In the genomic region with DNA sequence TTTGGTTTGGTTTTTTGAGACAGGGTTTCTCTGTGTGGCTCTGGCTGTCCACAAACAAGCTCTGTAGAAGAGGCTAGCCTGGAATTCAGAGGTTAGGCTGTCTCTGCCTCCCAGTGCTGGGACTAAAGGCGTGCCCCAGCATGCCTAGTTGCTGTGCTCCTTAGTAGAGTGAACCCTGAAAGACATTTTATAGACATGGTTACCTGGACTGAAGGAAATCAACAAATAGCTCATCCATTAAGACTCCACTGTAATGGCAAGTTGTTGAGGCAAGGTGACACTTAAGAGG, we compare ENCODE assay signal across 8 mouse cellular contexts. TPM values are rescaled to one million over a fixed set of nuclear protein-coding genes. Genes with fewer than 3 reads are reported as not detected.
DNase-seq lines count a peak whose midpoint lies in the region; ATAC-seq lines count a peak whose summit lies in the region.

No protein-coding gene starts in this region.

- 35% methylated on average over 1 of the region's 1 CpGs for WGBS in embryonic facial prominence, embryonic 13.5 days
- 48% methylated on average over 1 of the region's 1 CpGs for WGBS in hindbrain, embryonic 16.5 days
- WGBS in midbrain, embryonic 12.5 days, result 24% methylated on average over 1 of the region's 1 CpGs

- peak overlapping the region; percentile 97 for H3K4me3 ChIP-seq in embryonic facial prominence, embryonic 13.5 days
- peak overlapping the region; percentile 91 for H3K4me3 ChIP-seq in hindbrain, embryonic 16.5 days (ENCODE audit: low read length)
- peak overlapping the region; percentile 98 for H3K4me3 ChIP-seq in midbrain, embryonic 12.5 days

- peak overlapping the region; percentile 76 for H3K4me2 ChIP-seq in embryonic facial prominence, embryonic 13.5 days
- H3K4me2 ChIP-seq in hindbrain, embryonic 16.5 days (ENCODE audit: low read length), result peak overlapping the region; percentile 78
- H3K4me2 ChIP-seq in midbrain, embryonic 12.5 days (replicated peaks), result peak overlapping the region; percentile 68

- no peaks in the 10 kb centered on the region for H3K36me3 ChIP-seq in embryonic facial prominence, embryonic 13.5 days
- no peaks in the 10 kb centered on the region for H3K36me3 ChIP-seq in hindbrain, embryonic 16.5 days (ENCODE audit: control insufficient read depth, insufficient read depth, low read length)
- H3K36me3 ChIP-seq in midbrain, embryonic 12.5 days, result no peaks in the 10 kb centered on the region

- H3K9me3 ChIP-seq in embryonic facial prominence, embryonic 13.5 days, result no peaks in the 10 kb centered on the region
- no peaks in the 10 kb centered on the region for H3K9me3 ChIP-seq in hindbrain, embryonic 16.5 days (ENCODE audit: control insufficient read depth, low read length)
- H3K9me3 ChIP-seq in midbrain, embryonic 12.5 days, result no peaks in the 10 kb centered on the region

- H3K4me1 ChIP-seq in embryonic facial prominence, embryonic 13.5 days, result peaks cover 20% of the 10 kb centered on the region
- peaks cover 15% of the 10 kb centered on the region for H3K4me1 ChIP-seq in hindbrain, embryonic 16.5 days (ENCODE audit: control insufficient read depth, insufficient read depth, low read depth, low read length)
- H3K4me1 ChIP-seq in midbrain, embryonic 12.5 days, result peaks cover 25% of the 10 kb centered on the region

- H3K9ac ChIP-seq in embryonic facial prominence, embryonic 13.5 days, result peak overlapping the region; percentile 99
- no peak overlapping the region; the same call in 1 of the 2 replicates for H3K9ac ChIP-seq in hindbrain, embryonic 16.5 days (ENCODE audit: low read depth, low read length)
- peak overlapping the region; percentile 4 for H3K9ac ChIP-seq in midbrain, embryonic 12.5 days (replicated peaks)

- ATAC-seq in embryonic facial prominence, embryonic 13.5 days (ENCODE audit: insufficient number of reproducible peaks, insufficient read depth, low FRiP score, low TSS enrichment, low read depth), result no peak
- no peak for ATAC-seq in hindbrain, embryonic 16.5 days
- ATAC-seq in midbrain, embryonic 12.5 days (ENCODE audit: low FRiP score, low read depth), result no peak; the same call in 1 of the 2 replicates

- no peaks in the 10 kb centered on the region for H3K27me3 ChIP-seq in embryonic facial prominence, embryonic 13.5 days
- no peaks in the 10 kb centered on the region for H3K27me3 ChIP-seq in hindbrain, embryonic 16.5 days (replicated peaks; ENCODE audit: control insufficient read depth, insufficient read depth, low read length)
- no peaks in the 10 kb centered on the region for H3K27me3 ChIP-seq in midbrain, embryonic 12.5 days

- peak; percentile 16 to 17 for DNase-seq in spleen, postnatal 10 days (ENCODE audit: low spot score in 2 of 2)
- DNase-seq in spleen, postnatal 36 days (ENCODE audit: low spot score in 2 of 2), result no peak
- DNase-seq in frontal cortex, postnatal 14 days (ENCODE audit: low spot score in 2 of 2), result no peak
- no peak for DNase-seq in testis, postnatal 14 days (ENCODE audit: low spot score)
- DNase-seq in adrenal gland, adult 2 months, result no peak

- H3K27ac ChIP-seq in embryonic facial prominence, embryonic 13.5 days, result no peak overlapping the region; the same call in 1 of the 2 replicates
- no peak overlapping the region for H3K27ac ChIP-seq in hindbrain, embryonic 16.5 days (ENCODE audit: low read depth, low read length)
- H3K27ac ChIP-seq in midbrain, embryonic 12.5 days (replicated peaks), result no peak overlapping the region

RNA-seq across cellular contexts. Expression of gene Dhx15, which starts 0.8 kb away (rescaled TPM):
- polyA plus RNA-seq in embryonic facial prominence, embryonic 13.5 days (2015; fragmentation: Nextera tagmentation; extraction: Ambion mirVana), result 176 and 178 TPM in 2 replicates
- 97.6 and 112 TPM in 2 replicates for polyA plus RNA-seq in hindbrain, embryonic 16.5 days (2015; fragmentation: Nextera tagmentation; extraction: Ambion mirVana)
- 195 and 199 TPM in 2 replicates for polyA plus RNA-seq in midbrain, embryonic 12.5 days (2016; fragmentation: Nextera tagmentation; extraction: Ambion mirVana)
- total RNA-seq in adrenal gland, adult 2 months (2021), result 100 to 1,000 TPM; 106 to 118 TPM
- 9.5 and 15.1 TPM in 2 replicates for polyA plus RNA-seq in adrenal gland, adult 2 months (2012; rRNA removed)

Comparison
In these comparisons a context has a peak if more than half of its experiments do, and no peak if none do; other contexts are left out.
1. DNase-seq: peak in spleen, postnatal 10 days (2 of 2); none in spleen, postnatal 36 days (0 of 2), frontal cortex, postnatal 14 days (0 of 2), testis, postnatal 14 days (single experiment) and adrenal gland, adult 2 months (single experiment).
2. Peak in every context shown above with its lines, with median percentiles within 50 percentile points of each other: H3K4me2 ChIP-seq and H3K4me3 ChIP-seq.